Mouse (Mus musculus): Measurements from ENCODE around the gene Snx25.

Snx25 gene

GRCm38 (mm10) chr8:46010746-46011680 lies 140.9 kb downstream of the Snx25 start:
- no peak for DNase-seq (ENCODE audit: low spot score)

DNA sequence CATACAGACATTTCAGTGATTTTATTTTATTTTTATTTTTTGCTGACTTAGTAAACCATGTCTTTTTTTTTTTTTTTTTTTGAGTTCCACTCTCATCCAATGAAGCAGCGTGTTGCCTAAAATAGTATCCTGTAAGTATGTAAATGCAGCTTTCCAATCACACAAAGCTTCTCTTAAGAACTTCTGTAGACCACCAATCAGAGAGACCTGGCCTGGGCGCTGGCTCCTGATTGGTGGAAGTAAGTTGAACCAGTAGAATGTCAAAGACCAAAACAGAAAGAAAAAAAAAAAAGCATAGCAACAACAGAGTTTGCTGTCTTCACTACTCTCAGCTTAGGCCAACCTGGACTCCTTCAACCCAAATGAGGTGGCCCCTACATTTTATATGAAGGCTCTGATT lies 141.7 kb downstream of the Snx25 start:
- no peak for DNase-seq (ENCODE audit: low spot score)

DNA sequence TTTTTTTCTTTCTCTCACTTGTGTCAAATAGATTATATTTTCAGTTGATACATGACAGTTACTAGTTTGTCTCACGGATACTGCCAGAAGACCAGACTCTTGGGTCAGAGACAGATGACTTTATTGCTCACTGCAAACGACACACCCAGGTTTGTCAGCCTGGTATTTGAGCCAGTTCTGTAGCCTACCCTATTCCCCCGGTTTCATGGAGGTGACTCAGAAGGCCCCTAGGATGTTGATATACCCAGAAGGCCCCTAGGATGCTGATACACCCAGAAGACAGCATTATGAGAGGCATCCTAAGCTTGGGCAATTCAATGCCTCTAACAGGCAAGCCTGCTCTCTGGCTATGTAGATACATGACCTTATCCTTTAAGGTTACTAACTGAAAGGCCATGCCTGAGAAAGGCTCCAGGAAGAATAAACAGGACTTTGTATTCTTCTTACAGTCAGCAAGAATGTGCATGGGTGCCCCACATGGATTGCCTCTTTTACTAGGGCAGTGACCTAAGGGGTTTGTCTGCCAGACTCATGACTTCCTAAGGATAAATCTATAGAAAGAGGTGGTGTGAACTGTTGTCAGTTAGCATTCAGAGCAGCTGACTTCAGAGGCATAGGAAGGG lies 144.8 kb downstream of the Snx25 start:
- no peak for DNase-seq (ENCODE audit: low spot score)

GRCm38 (mm10) chr8:46005596-46005995 lies 146.4 kb downstream of the Snx25 start, which contains the start of gene Ankrd37:
Ankrd37 (minus strand) TSS chr8:46005707.
- no peak for DNase-seq (ENCODE audit: low spot score)

DNA sequence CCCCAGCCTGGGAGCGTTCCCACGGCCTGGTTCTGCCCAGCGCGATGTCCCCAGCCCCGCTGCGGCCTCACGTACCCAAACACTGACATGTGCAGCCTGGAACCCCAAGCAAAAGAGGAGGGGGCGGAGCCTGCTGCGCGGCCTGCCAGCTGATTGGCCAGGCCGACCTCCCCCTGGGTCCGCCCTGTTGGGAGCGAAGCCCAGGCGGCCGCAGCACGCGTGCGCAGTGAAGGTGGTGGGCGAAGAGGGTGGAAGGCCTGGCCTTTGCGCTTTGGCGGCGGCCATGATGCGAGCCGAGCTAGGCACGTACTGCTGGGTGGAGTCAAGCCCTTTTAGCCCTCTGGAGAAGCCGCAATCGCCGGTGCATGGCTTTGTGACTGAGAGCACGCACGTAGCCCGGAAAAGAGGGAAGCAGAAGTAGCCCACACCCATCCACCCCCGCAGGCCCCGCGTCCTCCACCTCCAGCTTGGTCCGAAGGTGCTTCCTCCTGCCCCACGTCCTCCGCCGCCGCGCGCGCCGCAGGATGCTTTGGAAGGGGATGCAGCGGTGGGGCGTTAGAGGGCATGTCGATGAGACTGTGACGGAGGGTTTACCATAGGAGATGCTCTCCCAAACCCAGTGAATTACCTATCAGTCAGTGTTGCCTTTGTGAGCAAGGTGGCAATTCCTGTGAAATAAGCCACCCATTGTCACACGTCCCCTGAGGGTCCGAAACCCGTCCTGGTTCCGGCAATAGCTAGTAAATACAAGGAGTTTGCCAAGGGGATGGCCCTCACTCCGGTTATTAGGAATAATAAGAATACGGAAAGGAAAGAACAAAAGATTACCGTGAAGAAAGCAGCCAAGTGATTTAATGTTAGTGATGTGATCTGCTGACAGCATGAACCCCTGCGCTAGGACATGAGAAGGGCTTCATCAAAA lies 151.9 kb downstream of the Snx25 start:
- peak; percentile 99 for DNase-seq (ENCODE audit: low spot score)

DNA sequence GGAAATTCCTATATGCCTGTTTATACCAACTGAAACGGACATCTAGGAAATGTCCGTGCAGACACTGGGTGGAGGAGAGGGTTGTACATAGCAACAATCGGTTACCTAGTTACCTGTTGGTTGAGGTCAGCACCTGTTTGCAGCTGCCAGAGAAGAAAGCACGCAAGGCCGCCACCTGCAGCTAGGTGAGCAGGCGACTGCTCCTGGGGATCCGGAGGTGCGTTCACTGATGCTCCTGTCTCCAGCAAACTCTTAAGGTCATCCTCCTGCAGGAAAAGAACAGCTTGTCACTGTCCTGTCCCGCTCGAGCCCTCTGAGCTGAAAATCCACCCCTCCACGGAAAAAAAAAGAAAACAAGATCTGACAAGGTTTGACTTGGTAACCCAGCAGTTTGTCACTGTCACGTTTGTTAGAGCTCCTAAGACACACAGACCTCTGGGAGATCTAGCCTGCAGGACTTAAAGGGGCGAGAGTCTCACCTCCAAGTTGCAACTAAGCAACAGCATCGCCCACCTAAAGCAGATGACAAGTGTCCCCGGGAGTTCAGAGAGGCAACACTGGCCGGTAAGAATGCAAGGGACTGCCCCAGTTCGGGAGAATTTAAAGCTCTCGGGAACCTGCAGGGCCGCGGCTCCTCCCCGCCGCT lies 152.7 kb downstream of the Snx25 start, which contains the start of gene Lrp2bp:
TSS of gene Lrp2bp (plus strand) at position 166 of the 646 bp plus-strand sequence.
- peak; percentile 51 for DNase-seq (ENCODE audit: low spot score)

- DNase-seq (ENCODE audit: low spot score), result no peak
Measured at GRCm38 (mm10) chr8:45998228-45998627, 153.7 kb downstream of the Snx25 start.

GRCm38 (mm10) chr8:45995576-45995975 lies 156.4 kb downstream of the Snx25 start:
- no peak for DNase-seq (ENCODE audit: low spot score)

DNA sequence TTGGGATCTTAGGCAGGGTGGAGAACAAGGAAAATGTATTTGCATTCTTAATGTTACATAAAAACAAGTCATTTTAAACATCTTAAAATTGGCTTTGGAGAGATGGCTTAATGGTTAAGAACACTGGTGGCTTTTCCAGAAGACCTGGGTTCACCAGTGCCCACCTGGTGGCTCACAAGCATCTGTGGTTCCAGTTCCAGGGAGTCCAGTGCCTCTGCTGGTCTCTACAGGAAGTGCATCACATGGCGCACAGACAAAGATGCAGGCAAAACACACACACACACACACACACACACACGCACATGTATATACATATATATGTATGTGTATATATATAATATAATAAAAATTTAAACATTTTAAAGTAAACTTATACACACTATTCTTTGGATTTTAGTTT lies 157.8 kb downstream of the Snx25 start:
- no peak for DNase-seq (ENCODE audit: low spot score)

DNA sequence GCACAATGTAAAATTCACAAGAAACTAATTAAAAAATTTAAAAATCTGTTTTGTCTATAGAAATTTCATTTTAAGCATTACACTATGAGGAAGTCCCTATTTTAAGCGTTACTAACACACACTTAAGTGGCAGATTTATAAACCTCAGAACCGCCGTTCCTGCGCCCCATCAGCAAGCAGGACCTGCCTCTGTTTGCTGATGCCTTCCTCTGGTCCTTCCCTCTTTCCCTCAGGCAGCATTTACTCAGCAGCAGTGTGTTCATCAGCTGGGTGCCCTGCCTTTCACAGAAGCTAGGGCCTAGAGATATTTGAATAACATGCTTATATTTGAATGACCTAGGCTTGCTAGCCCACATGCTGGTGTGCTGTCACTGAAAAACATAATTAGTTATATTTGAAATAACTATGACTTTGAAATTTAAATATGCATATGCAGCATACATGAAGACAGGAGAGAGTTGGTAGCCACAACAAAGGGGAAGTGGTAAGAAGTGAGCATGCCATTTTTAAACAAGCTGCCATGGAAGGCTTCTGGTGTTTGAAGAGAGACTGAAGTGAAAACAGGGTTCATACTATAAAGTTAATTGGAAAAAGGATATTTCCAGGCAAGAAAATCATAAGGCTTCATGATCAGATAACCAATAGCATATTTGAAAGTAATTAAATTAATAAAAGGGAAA lies 161.2 kb downstream of the Snx25 start:
- DNase-seq (ENCODE audit: low spot score), result no peak

DNA sequence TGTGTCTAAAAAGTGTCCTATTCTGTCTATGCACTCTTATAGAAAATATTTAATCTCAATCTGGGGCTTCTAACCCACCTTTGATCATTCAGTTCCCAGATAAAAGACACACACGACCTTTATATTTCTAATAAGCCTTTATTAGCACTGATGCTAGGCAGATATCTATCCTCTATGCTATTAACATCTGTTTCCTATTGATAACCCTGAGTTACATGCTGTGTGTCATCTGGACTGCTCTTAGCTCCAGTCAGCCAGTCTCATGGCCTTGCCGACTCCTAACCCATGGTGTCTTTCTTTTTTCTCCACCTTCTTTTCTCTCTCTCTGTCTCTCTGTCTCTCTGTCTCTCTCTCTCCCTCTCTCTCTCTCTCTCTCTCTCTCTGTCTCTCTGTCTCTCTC lies 163.8 kb downstream of the Snx25 start:
- no peak for DNase-seq (ENCODE audit: low spot score)

DNA sequence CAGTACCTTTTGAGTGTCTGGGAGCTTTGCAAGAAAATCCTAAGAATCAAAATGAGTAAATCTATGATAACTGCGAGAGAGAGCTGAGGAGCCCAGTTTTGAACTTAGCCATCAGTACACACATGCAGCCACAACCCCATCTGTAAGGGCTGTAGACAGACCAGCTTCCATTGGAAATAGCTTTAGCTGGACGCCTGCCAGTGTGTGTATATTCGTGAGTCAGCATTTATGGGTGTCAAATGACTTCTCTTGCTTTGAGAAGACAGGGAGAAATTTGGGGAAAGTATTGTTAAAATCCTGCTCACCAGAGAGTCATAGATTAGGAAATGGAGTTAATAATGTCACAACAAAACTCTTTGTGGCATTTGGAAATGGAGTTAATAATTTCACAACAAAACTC lies 165.3 kb downstream of the Snx25 start:
- no peak for DNase-seq (ENCODE audit: low spot score)

Data from urinary bladder, postnatal 14 days (tissue).